Mouse (Mus musculus): ENCODE results near the gene 9330161L09Rik.

- TF ChIP-seq POLR2A (IDR thresholded peaks at IDR 0.05; ENCODE audit: borderline replicate concordance, insufficient read depth, low read length): no peak
- TF ChIP-seq CTCF (IDR thresholded peaks at IDR 0.05; ENCODE audit: borderline replicate concordance, insufficient read depth, low read depth, low read length): no peak
These were observed 45.3 kb downstream of the 9330161L09Rik start for GRCm38 (mm10) chr12:103362336-103362735.

All from cerebellum, adult 2 months (tissue).